Mouse (Mus musculus) fat pad, adult 2 months (tissue): ENCODE measurements around the gene Zgrf1.

Experiments
- DNase-seq: peaks from one replicate; pipeline ENCODE4 v3.0.0-alpha.2; 2011; ENCODE audit warnings: low read depth, low spot score; ENCODE audit errors: extremely low read depth

Gene Zgrf1

GRCm38 (mm10) chr3:127558201-127558600 lies 4.9 kb downstream of the Zgrf1 start:
- no peak for DNase-seq

GRCm38 (mm10) chr3:127562974-127563373 lies 9.7 kb downstream of the Zgrf1 start:
- no peak for DNase-seq

- DNase-seq = no peak
Measured at GRCm38 (mm10) chr3:127565129-127565528, 11.8 kb downstream of the Zgrf1 start.

- DNase-seq = no peak
Measured at GRCm38 (mm10) chr3:127572557-127572956, 19.3 kb downstream of the Zgrf1 start.

- DNase-seq = no peak
Measured at GRCm38 (mm10) chr3:127597136-127597535, 43.8 kb downstream of the Zgrf1 start.

GRCm38 (mm10) chr3:127608109-127608508 lies 54.8 kb downstream of the Zgrf1 start:
- no peak for DNase-seq

- no peak for DNase-seq
Measured at GRCm38 (mm10) chr3:127625296-127625695, 72.0 kb downstream of the Zgrf1 start.

- no peak for DNase-seq
Measured at GRCm38 (mm10) chr3:127625701-127626399, 72.6 kb downstream of the Zgrf1 start.

GRCm38 (mm10) chr3:127626524-127626923 lies 73.2 kb downstream of the Zgrf1 start:
- no peak for DNase-seq

- DNase-seq = no peak
Measured at GRCm38 (mm10) chr3:127627151-127627955, 74.1 kb downstream of the Zgrf1 start.

GRCm38 (mm10) chr3:127627956-127628310 lies 74.6 kb downstream of the Zgrf1 start:
- no peak for DNase-seq

GRCm38 (mm10) chr3:127628311-127629184 lies 75.3 kb downstream of the Zgrf1 start:
- no peak for DNase-seq

GRCm38 (mm10) chr3:127630190-127630589 lies 76.9 kb downstream of the Zgrf1 start:
- no peak for DNase-seq

GRCm38 (mm10) chr3:127630735-127631372 lies 77.6 kb downstream of the Zgrf1 start:
- DNase-seq = no peak

- no peak for DNase-seq
Measured at GRCm38 (mm10) chr3:127631582-127631981, 78.3 kb downstream of the Zgrf1 start.

GRCm38 (mm10) chr3:127632531-127632930 lies 79.2 kb downstream of the Zgrf1 start:
- DNase-seq = no peak

GRCm38 (mm10) chr3:127633080-127634032 lies 80.1 kb downstream of the Zgrf1 start, which contains the start of gene Neurog2:
Gene Neurog2, plus strand, starts transcription at chr3:127633135.
- DNase-seq = no peak

- DNase-seq = no peak
Measured at GRCm38 (mm10) chr3:127634101-127634983, 81.1 kb downstream of the Zgrf1 start.

GRCm38 (mm10) chr3:127634984-127635349 lies 81.7 kb downstream of the Zgrf1 start:
- no peak for DNase-seq
